Mouse (Mus musculus) kidney, adult 2 months (tissue): ENCODE measurements around the gene Acbd3. TPM values are rescaled to one million over a fixed set of nuclear protein-coding genes. Genes with fewer than 3 reads are reported as not detected.

ENCODE experiments used
- DNase-seq: peaks from one replicate; pipeline ENCODE4 v3.0.0; 2021
- H3K27ac ChIP-seq: fragments of 200-500 bp; 2 replicates; pipeline ENCODE4 v1.5.1; 2012; ENCODE audit warnings: low read depth, low read length, control low read depth, inconsistent platforms; ENCODE audit not compliant: insufficient read depth
- H3K27me3 ChIP-seq: fragments of 200-500 bp; replicated peaks from 2 replicates; pipeline ENCODE4 v1.6.1; 2012; ENCODE audit warnings: mild to moderate bottlenecking, moderate library complexity, low read length, inconsistent platforms; ENCODE audit not compliant: control insufficient read depth, insufficient read depth
- H3K36me3 ChIP-seq: fragments of 200-500 bp; 2 replicates; pipeline ENCODE4 v1.6.1; 2012; ENCODE audit warnings: mild to moderate bottlenecking, moderate library complexity, low read length, inconsistent platforms; ENCODE audit not compliant: control insufficient read depth, insufficient read depth
- H3K4me1 ChIP-seq: fragments of 200-500 bp; 2 replicates; pipeline ENCODE4 v1.6.1; 2011; ENCODE audit warnings: low read length; ENCODE audit not compliant: control insufficient read depth, insufficient read depth
- H3K4me3 ChIP-seq: fragments of 200-500 bp; 2 replicates; pipeline ENCODE4 v1.5.1; 2011; ENCODE audit warnings: mild to moderate bottlenecking, low read depth, low read length, control low read depth; ENCODE audit not compliant: insufficient read depth
- CTCF ChIP-seq: fragments of 200-500 bp; conservative IDR thresholded peaks from 2 replicates; pipeline ENCODE4 v1.5.1; 2011; ENCODE audit warnings: low read depth, mild to moderate bottlenecking, control low read depth, low read length, moderate library complexity, mixed read lengths; ENCODE audit not compliant: insufficient read depth, insufficient read length
- POLR2A ChIP-seq: fragments of 200-500 bp; IDR thresholded peaks from one replicate; pipeline ENCODE4 v1.6.1; 2011; ENCODE audit warnings: low read depth, low read length, control low read depth
- WGBS: fragments of 180-500 bp; shearing (Covaris S2); methylation state at CpG from one replicate; pipeline ENCODE4 v1.1.7; 2018; 5-methylcytosine and 5-hydroxymethylcytosine counted together
- polyA plus RNA-seq: library from polyadenylated mRNA; depleted of rRNA; stranded (reverse); fragments of >200 nt; gene quantifications from 2 replicates; pipeline ENCODE4 v1.2.3, GENCODE M21; 2012; rRNA removed

The Acbd3 gene
- polyA plus RNA-seq, 1 experiment = 12.1 TPM

DNA sequence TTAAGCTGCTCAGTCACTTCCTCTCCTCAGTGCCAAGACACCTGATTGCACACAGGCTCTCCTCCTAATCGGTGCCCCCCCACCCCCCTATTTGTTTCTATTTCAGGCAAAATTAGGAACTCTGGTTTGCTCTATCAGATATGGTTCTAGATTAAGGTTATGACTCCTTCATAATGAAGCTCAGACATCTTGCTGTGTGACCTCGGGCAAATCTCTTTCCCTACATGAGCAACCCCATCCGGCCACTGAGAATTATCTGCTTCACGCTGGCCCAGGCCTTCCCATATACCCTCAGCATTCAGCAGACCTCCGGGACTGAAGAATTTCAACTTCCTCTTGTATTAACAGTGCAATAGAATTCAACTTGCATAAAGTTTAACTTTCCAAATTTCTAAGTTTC is 73.4 kb downstream of the Acbd3 start:
- Histone ChIP-seq H3K4me3 (no peak overlapping the region), H3K4me1 (no peaks in the 10 kb centered on the region; the same call in 1 of the 2 replicates), H3K36me3 (peaks cover 4% of the 10 kb centered on the region), H3K27me3 (no peaks in the 10 kb centered on the region), H3K27ac (no peak overlapping the region)
- no peak for DNase-seq
- WGBS = 79% methylated on average over 5 of the region's 5 CpGs
- TF ChIP-seq POLR2A (no peak), CTCF (no peak)

DNA sequence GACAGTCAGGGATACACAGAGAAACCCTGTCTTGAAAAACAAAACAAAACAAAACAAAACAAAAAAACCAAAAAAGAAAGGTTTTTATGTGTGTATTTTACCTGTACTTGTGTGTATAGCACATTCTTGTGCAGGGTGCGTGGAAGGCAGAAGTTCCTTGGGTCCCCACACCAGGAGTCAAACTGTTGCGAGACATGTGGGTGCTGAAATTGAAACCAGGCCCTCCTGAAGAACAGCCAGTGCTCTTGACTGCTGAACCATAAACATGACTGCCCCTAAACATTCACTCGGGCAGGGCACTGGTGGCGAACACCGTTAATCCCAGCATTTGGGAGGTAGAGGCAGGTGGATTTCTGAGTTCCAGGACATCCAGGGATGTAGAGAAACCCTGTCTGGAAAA is 74.2 kb downstream of the Acbd3 start:
- TF ChIP-seq CTCF (no peak), POLR2A (no peak)
- Histone ChIP-seq H3K27me3 (no peaks in the 10 kb centered on the region), H3K36me3 (peaks cover 7% of the 10 kb centered on the region), H3K4me1 (no peaks in the 10 kb centered on the region), H3K4me3 (no peak overlapping the region), H3K27ac (no peak overlapping the region)
- no peak for DNase-seq
- 54% methylated on average over 5 of the region's 5 CpGs for WGBS

DNA sequence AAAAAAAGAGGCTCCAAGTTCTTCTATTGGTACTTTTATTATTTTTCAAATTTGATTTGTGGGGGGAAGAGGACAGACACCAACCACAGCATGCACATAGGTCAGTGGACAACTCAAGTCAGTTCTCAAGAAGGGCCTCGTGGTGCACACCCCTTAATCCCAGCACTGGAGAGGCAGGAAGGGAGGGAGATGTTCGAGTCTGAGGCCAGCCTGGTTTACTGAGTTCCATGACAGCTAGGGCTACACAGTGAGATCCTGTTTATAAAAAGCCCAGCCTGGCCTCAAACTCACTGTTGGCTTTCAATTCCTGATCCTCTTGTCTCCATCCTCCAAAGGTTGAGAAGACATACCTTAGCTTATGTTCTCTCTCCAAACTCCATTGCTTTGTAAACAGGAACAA is 75.0 kb downstream of the Acbd3 start:
- Histone ChIP-seq H3K27ac (no peak overlapping the region), H3K27me3 (no peaks in the 10 kb centered on the region), H3K36me3 (peaks cover 7% of the 10 kb centered on the region), H3K4me3 (no peak overlapping the region), H3K4me1 (no peaks in the 10 kb centered on the region)
- 55% methylated on average over 2 of the region's 2 CpGs for WGBS
- TF ChIP-seq CTCF (no peak), POLR2A (no peak)
- no peak for DNase-seq

DNA sequence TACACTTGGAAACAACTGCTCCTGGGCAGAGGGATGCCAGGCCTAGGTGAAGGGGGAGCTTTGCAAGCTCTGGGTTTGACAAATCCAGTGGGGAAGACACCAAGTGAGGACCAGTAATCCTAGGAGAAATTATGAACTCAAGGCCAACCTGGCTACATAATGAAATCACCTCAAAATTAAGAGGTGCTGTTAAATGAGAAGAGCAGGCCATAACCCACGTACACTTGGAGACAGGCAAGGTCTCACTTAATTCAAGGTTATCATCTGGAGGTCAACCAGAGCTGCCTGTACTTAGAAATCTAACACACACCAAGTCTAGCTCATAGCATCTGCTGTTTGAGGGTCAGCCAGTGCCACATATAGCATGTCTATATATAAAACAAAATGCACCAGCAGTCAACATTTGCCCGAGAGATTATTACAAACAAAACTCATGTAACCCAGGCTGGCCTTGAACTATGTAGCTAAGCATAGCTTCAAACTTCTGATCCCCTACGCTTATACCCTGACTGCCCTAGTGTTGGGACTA is 75.7 kb downstream of the Acbd3 start:
- WGBS = 75% methylated on average over 3 of the region's 3 CpGs
- Histone ChIP-seq H3K4me3 (no peak overlapping the region), H3K36me3 (peaks cover 7% of the 10 kb centered on the region), H3K4me1 (no peaks in the 10 kb centered on the region), H3K27me3 (no peaks in the 10 kb centered on the region), H3K27ac (no peak overlapping the region)
- no peak for DNase-seq
- TF ChIP-seq POLR2A (no peak), CTCF (no peak)

Other genes with a start within 250 kb of the Acbd3 start
- gene Stum, start 242.5 kb upstream of the Acbd3 start, polyA plus RNA-seq = 0.69 and 1.1 TPM in 2 replicates
- 20.2 and 24.6 TPM in 2 replicates for gene Parp1, start 157.1 kb upstream of the Acbd3 start, polyA plus RNA-seq
- gene Lin9, start 84.9 kb upstream of the Acbd3 start, polyA plus RNA-seq = 4.0 and 4.2 TPM in 2 replicates
- gene Mixl1, start 29.0 kb upstream of the Acbd3 start, polyA plus RNA-seq = not detected in 2 replicates
- gene H3f3a, start 87.9 kb downstream of the Acbd3 start, polyA plus RNA-seq = 324 and 348 TPM in 2 replicates
- 6.2 and 8.4 TPM in 2 replicates for gene Sde2, start 125.1 kb downstream of the Acbd3 start, polyA plus RNA-seq
- not detected in 2 replicates for gene Lefty2, start 167.1 kb downstream of the Acbd3 start, polyA plus RNA-seq
- gene Pycr2, start 178.2 kb downstream of the Acbd3 start, polyA plus RNA-seq = 20.9 and 24.1 TPM in 2 replicates
- 2.9 and 3.8 TPM in 2 replicates for gene Lefty1, start 209.0 kb downstream of the Acbd3 start, polyA plus RNA-seq
- gene Tmem63a, start 216.3 kb downstream of the Acbd3 start, polyA plus RNA-seq = 26.7 and 28.7 TPM in 2 replicates